Mouse (Mus musculus): ENCODE measurements around the gene Gtsf1l.
"Not testable (repeated sequence)": the region's sequence is repeated elsewhere in the genome, so short reads cannot be mapped to it uniquely, and the experiment has no call there.

GRCm38 (mm10) chr2:163058981-163059380, 28.7 kb downstream of the Gtsf1l start:
- TF ChIP-seq CTCF (IDR thresholded peaks at IDR 0.05; ENCODE audit: control insufficient read depth, insufficient read depth, insufficient replicate concordance, low read depth, low read length); POLR2A (IDR thresholded peaks at IDR 0.05; ENCODE audit: control insufficient read depth, low read depth, low read length): not testable (repeated sequence)

Data from testis, adult 2 months (tissue).